Comparison of ENCODE assay signal across 22 mouse cellular contexts in genomic region chr11:90741952-90742617, GRCm38 (mm10). TPM values are rescaled to one million over a fixed set of nuclear protein-coding genes. Genes with fewer than 3 reads are reported as not detected.
A peak's percentile ranks its signal among the peaks of the same experiment; 100 is the strongest.
DNase-seq lines count a peak whose midpoint lies in the region; ATAC-seq and TF ChIP-seq lines count a peak whose summit lies in the region.
"Had no signal": no experiment of that assay in that cellular context is flagged by ENCODE, and none has a peak within 500 bp of the region (broad histone marks: within the 10 kb centered on the region; RNA-seq: fewer than 3 reads in every experiment).

No protein-coding gene starts in this region.

- no peaks in the 10 kb centered on the region for H3K36me3 ChIP-seq in hindbrain, embryonic 11.5 days (ENCODE audit: control insufficient read depth, insufficient read depth, low read length)
- no peaks in the 10 kb centered on the region for H3K36me3 ChIP-seq in hindbrain, embryonic 10.5 days
- H3K36me3 ChIP-seq in neural tube, embryonic 12.5 days, result no peaks in the 10 kb centered on the region
- H3K36me3 ChIP-seq in neural tube, embryonic 15.5 days, result no peaks in the 10 kb centered on the region
- no peaks in the 10 kb centered on the region for H3K36me3 ChIP-seq in hindbrain, postnatal 0 days (ENCODE audit: insufficient read depth, low read length)
- no peaks in the 10 kb centered on the region for H3K36me3 ChIP-seq in forebrain, embryonic 15.5 days
- H3K36me3 ChIP-seq: embryonic facial prominence, embryonic 15.5 days; heart, embryonic 15.5 days had no signal

- H3K27me3 ChIP-seq in hindbrain, embryonic 11.5 days (ENCODE audit: control insufficient read depth, insufficient read depth, low read length), result no peaks in the 10 kb centered on the region
- H3K27me3 ChIP-seq in hindbrain, embryonic 10.5 days (ENCODE audit: insufficient read depth, poor library complexity, severe bottlenecking), result no peaks in the 10 kb centered on the region
- H3K27me3 ChIP-seq in neural tube, embryonic 12.5 days (replicated peaks), result no peaks in the 10 kb centered on the region
- H3K27me3 ChIP-seq in neural tube, embryonic 15.5 days (replicated peaks), result no peaks in the 10 kb centered on the region
- H3K27me3 ChIP-seq in hindbrain, postnatal 0 days (ENCODE audit: insufficient read depth, low read length), result no peaks in the 10 kb centered on the region
- H3K27me3 ChIP-seq in forebrain, embryonic 15.5 days, result no peaks in the 10 kb centered on the region
- H3K27me3 ChIP-seq: embryonic facial prominence, embryonic 15.5 days; heart, embryonic 15.5 days had no signal

- H3K4me3 ChIP-seq in hindbrain, embryonic 11.5 days (ENCODE audit: low read depth, low read length), result no peak overlapping the region
- H3K4me3 ChIP-seq in hindbrain, embryonic 10.5 days, result no peak overlapping the region
- H3K4me3 ChIP-seq in neural tube, embryonic 12.5 days, result no peak overlapping the region
- no peak overlapping the region for H3K4me3 ChIP-seq in neural tube, embryonic 15.5 days (replicated peaks)
- no peak overlapping the region for H3K4me3 ChIP-seq in hindbrain, postnatal 0 days (ENCODE audit: low read length)
- H3K4me3 ChIP-seq in forebrain, embryonic 15.5 days, result no peak overlapping the region
- H3K4me3 ChIP-seq: embryonic facial prominence, embryonic 15.5 days; heart, embryonic 15.5 days had no signal

- H3K27ac ChIP-seq in hindbrain, embryonic 11.5 days (ENCODE audit: low read depth, low read length), result no peak overlapping the region
- H3K27ac ChIP-seq in hindbrain, embryonic 10.5 days, result no peak overlapping the region
- H3K27ac ChIP-seq in neural tube, embryonic 12.5 days, result no peak overlapping the region
- no peak overlapping the region for H3K27ac ChIP-seq in neural tube, embryonic 15.5 days (replicated peaks)
- no peak overlapping the region for H3K27ac ChIP-seq in hindbrain, postnatal 0 days
- H3K27ac ChIP-seq in forebrain, embryonic 15.5 days (replicated peaks), result no peak overlapping the region
- H3K27ac ChIP-seq: embryonic facial prominence, embryonic 15.5 days; heart, embryonic 15.5 days; kidney, postnatal 0 days had no signal

- WGBS in hindbrain, embryonic 11.5 days, result 66% methylated on average over 10 of the region's 10 CpGs
- WGBS in hindbrain, embryonic 10.5 days, result 72% methylated on average over 10 of the region's 10 CpGs
- 53% methylated on average over 10 of the region's 10 CpGs for WGBS in neural tube, embryonic 12.5 days
- WGBS in neural tube, embryonic 15.5 days, result 48% methylated on average over 10 of the region's 10 CpGs
- 45% methylated on average over 10 of the region's 10 CpGs for WGBS in hindbrain, postnatal 0 days
- WGBS in forebrain, embryonic 15.5 days, result 58% methylated on average over 10 of the region's 10 CpGs

- no peak for TF ChIP-seq CTCF in hindbrain, postnatal 0 days (IDR thresholded peaks at IDR 0.05; ENCODE audit: low read depth)

- peak; percentile 64; the same call in 1 of the 2 replicates for ATAC-seq in hindbrain, embryonic 11.5 days (ENCODE audit: low FRiP score)
- ATAC-seq in neural tube, embryonic 12.5 days (ENCODE audit: low FRiP score, low read depth), result peak; percentile 86
- ATAC-seq in neural tube, embryonic 15.5 days (ENCODE audit: low FRiP score), result no peak
- no peak for ATAC-seq in hindbrain, postnatal 0 days
- ATAC-seq in forebrain, embryonic 15.5 days (replicated peaks), result no peak
- ATAC-seq: forebrain, postnatal 0 days; Patski had no signal

- no peaks in the 10 kb centered on the region for H3K4me1 ChIP-seq in hindbrain, embryonic 11.5 days (replicated peaks; ENCODE audit: control insufficient read depth, insufficient read depth, low read length)
- H3K4me1 ChIP-seq in hindbrain, embryonic 10.5 days (replicated peaks), result 0 out of 2 replicates have a peak, but pooled peaks cover 5% of the 10 kb centered on the region
- peaks cover 9% of the 10 kb centered on the region; the same call in 1 of the 2 replicates for H3K4me1 ChIP-seq in neural tube, embryonic 12.5 days
- H3K4me1 ChIP-seq in neural tube, embryonic 15.5 days, result peaks cover 7% of the 10 kb centered on the region; the same call in 1 of the 2 replicates
- H3K4me1 ChIP-seq in hindbrain, postnatal 0 days (ENCODE audit: insufficient read depth, low read length), result no peaks in the 10 kb centered on the region
- no peaks in the 10 kb centered on the region for H3K4me1 ChIP-seq in forebrain, embryonic 15.5 days
- H3K4me1 ChIP-seq: embryonic facial prominence, embryonic 15.5 days; heart, embryonic 15.5 days had no signal

- no peak overlapping the region for H3K4me2 ChIP-seq in hindbrain, embryonic 11.5 days (replicated peaks; ENCODE audit: low read depth, low read length)
- no peak overlapping the region for H3K4me2 ChIP-seq in neural tube, embryonic 12.5 days (replicated peaks)
- H3K4me2 ChIP-seq in neural tube, embryonic 15.5 days, result no peak overlapping the region
- no peak overlapping the region for H3K4me2 ChIP-seq in hindbrain, postnatal 0 days (ENCODE audit: low read depth, low read length)
- no peak overlapping the region for H3K4me2 ChIP-seq in forebrain, embryonic 15.5 days (replicated peaks)
- H3K4me2 ChIP-seq: embryonic facial prominence, embryonic 15.5 days; heart, embryonic 15.5 days had no signal

- no peaks in the 10 kb centered on the region for H3K9me3 ChIP-seq in hindbrain, embryonic 11.5 days (ENCODE audit: control insufficient read depth, low read length)
- H3K9me3 ChIP-seq in hindbrain, embryonic 10.5 days, result no peaks in the 10 kb centered on the region
- no peaks in the 10 kb centered on the region for H3K9me3 ChIP-seq in neural tube, embryonic 12.5 days
- no peaks in the 10 kb centered on the region for H3K9me3 ChIP-seq in neural tube, embryonic 15.5 days (replicated peaks)
- H3K9me3 ChIP-seq in hindbrain, postnatal 0 days (ENCODE audit: low read length), result no peaks in the 10 kb centered on the region
- H3K9me3 ChIP-seq in forebrain, embryonic 15.5 days, result no peaks in the 10 kb centered on the region
- H3K9me3 ChIP-seq: embryonic facial prominence, embryonic 15.5 days; heart, embryonic 15.5 days had no signal

- no peak overlapping the region for H3K9ac ChIP-seq in hindbrain, embryonic 11.5 days (ENCODE audit: low read depth, low read length)
- H3K9ac ChIP-seq in neural tube, embryonic 12.5 days, result no peak overlapping the region
- no peak overlapping the region for H3K9ac ChIP-seq in neural tube, embryonic 15.5 days (replicated peaks)
- H3K9ac ChIP-seq in hindbrain, postnatal 0 days (replicated peaks; ENCODE audit: low read length), result no peak overlapping the region
- no peak overlapping the region for H3K9ac ChIP-seq in forebrain, embryonic 15.5 days (replicated peaks)
- H3K9ac ChIP-seq: embryonic facial prominence, embryonic 15.5 days; forebrain, postnatal 0 days; heart, embryonic 15.5 days had no signal

- DNase-seq in hindbrain, embryonic 11.5 days (ENCODE audit: low spot score), result peak; percentile 5
- DNase-seq in hindbrain, embryonic 10.5 days (ENCODE audit: low spot score), result no peak
- peak; percentile 45 for DNase-seq in hindbrain, postnatal 0 days (ENCODE audit: low spot score)
- no peak for DNase-seq in cerebellum, adult 18-20 months
- DNase-seq in spleen, postnatal 36 days (ENCODE audit: low spot score in 2 of 2), result no peak
- DNase-seq: adrenal gland, postnatal 36 days; cerebellum, adult 11-12 months; cerebellum, postnatal 14 days; forebrain, postnatal 0 days; gastrocnemius, postnatal 25 days; heart, postnatal 36 days; kidney, adult 2 months; lung, postnatal 4 days; thymus, adult 18-20 months; thymus, postnatal 36 days had no signal

RNA-seq across cellular contexts. Expression of gene Tom1l1, which starts 53.9 kb away (rescaled TPM):
- polyA plus RNA-seq in hindbrain, embryonic 11.5 days (2014; fragmentation: Nextera tagmentation; extraction: Ambion mirVana), result 17.8 and 21.4 TPM in 2 replicates
- polyA plus RNA-seq in hindbrain, embryonic 10.5 days (2016; fragmentation: Nextera tagmentation; extraction: Ambion mirVana), result 15.6 and 21.8 TPM in 2 replicates
- 13.6 and 18.0 TPM in 2 replicates for polyA plus RNA-seq in neural tube, embryonic 12.5 days (2016; fragmentation: Nextera tagmentation; extraction: Ambion mirVana)
- polyA plus RNA-seq in neural tube, embryonic 15.5 days (2015; fragmentation: Nextera tagmentation; extraction: Ambion mirVana), result 24.5 and 30.1 TPM in 2 replicates
- 14.5 and 20.7 TPM in 2 replicates for total RNA-seq in hindbrain, postnatal 0 days (2014; rRNA removed)
- 26.7 and 28.8 TPM in 2 replicates for polyA plus RNA-seq in hindbrain, postnatal 0 days (2015; fragmentation: Nextera tagmentation; extraction: Ambion mirVana)
- polyA plus RNA-seq in forebrain, embryonic 15.5 days (2015; fragmentation: Nextera tagmentation; extraction: Ambion mirVana), result 11.6 and 12.7 TPM in 2 replicates

Comparison
In these comparisons a context has a peak if more than half of its experiments do, and no peak if none do; other contexts are left out.
1. ATAC-seq: peak in hindbrain, embryonic 11.5 days (single experiment) and neural tube, embryonic 12.5 days (single experiment); none in neural tube, embryonic 15.5 days (single experiment), hindbrain, postnatal 0 days (single experiment) and forebrain, embryonic 15.5 days (single experiment).
2. DNase-seq: peak in hindbrain, embryonic 11.5 days (single experiment) and hindbrain, postnatal 0 days (single experiment); none in hindbrain, embryonic 10.5 days (single experiment), cerebellum, adult 18-20 months (0 of 2) and spleen, postnatal 36 days (0 of 2).